Mouse (Mus musculus): ENCODE data around the gene Mrps11.
A peak's percentile ranks its signal among the peaks of the same experiment; 100 is the strongest.

Mrps11 gene

GRCm38 (mm10) chr7:78793895-78794570 is 11.1 kb downstream of the Mrps11 start:
- DNase-seq (ENCODE audit: low spot score), result no peak

- DNase-seq (ENCODE audit: low spot score), result no peak
Measured at GRCm38 (mm10) chr7:78794571-78795092, 11.7 kb downstream of the Mrps11 start.

GRCm38 (mm10) chr7:78796624-78797023 is 13.7 kb downstream of the Mrps11 start:
- no peak for DNase-seq (ENCODE audit: low spot score)

- DNase-seq (ENCODE audit: low spot score), result peak; percentile 9
Measured at GRCm38 (mm10) chr7:78797843-78798455, 15.0 kb downstream of the Mrps11 start.

GRCm38 (mm10) chr7:78799730-78800496 is 17.0 kb downstream of the Mrps11 start:
- DNase-seq (ENCODE audit: low spot score), result no peak

GRCm38 (mm10) chr7:78803841-78804240 is 20.9 kb downstream of the Mrps11 start:
- DNase-seq (ENCODE audit: low spot score), result no peak

GRCm38 (mm10) chr7:78807192-78807591 is 24.3 kb downstream of the Mrps11 start:
- DNase-seq (ENCODE audit: low spot score), result no peak

- DNase-seq (ENCODE audit: low spot score), result no peak
Measured at GRCm38 (mm10) chr7:78813791-78814190, 30.9 kb downstream of the Mrps11 start.

- DNase-seq (ENCODE audit: low spot score), result no peak
Measured at GRCm38 (mm10) chr7:78814766-78815165, 31.8 kb downstream of the Mrps11 start.

- DNase-seq (ENCODE audit: low spot score), result no peak
Measured at GRCm38 (mm10) chr7:78818336-78818735, 35.4 kb downstream of the Mrps11 start.

GRCm38 (mm10) chr7:78826682-78827385 is 43.9 kb downstream of the Mrps11 start:
- peak; percentile 47 for DNase-seq (ENCODE audit: low spot score)

- no peak for DNase-seq (ENCODE audit: low spot score)
Measured at GRCm38 (mm10) chr7:78827749-78828362, 44.9 kb downstream of the Mrps11 start.

GRCm38 (mm10) chr7:78835656-78836055 is 52.7 kb downstream of the Mrps11 start:
- no peak for DNase-seq (ENCODE audit: low spot score)

GRCm38 (mm10) chr7:78837250-78837649 is 54.3 kb downstream of the Mrps11 start:
- no peak for DNase-seq (ENCODE audit: low spot score)

- no peak for DNase-seq (ENCODE audit: low spot score)
Measured at GRCm38 (mm10) chr7:78841601-78842000, 58.7 kb downstream of the Mrps11 start.
